7 mouse cellular contexts compared by ENCODE assay signal in genomic region chr13:67451172-67452020, GRCm38 (mm10). TPM values are rescaled to one million over a fixed set of nuclear protein-coding genes. Genes with fewer than 3 reads are reported as not detected.
DNase-seq lines count a peak whose midpoint lies in the region; ATAC-seq lines count a peak whose summit lies in the region.

TSS of gene Zfp874a (minus strand) at chr13:67451624.

- no peak within 1 kb of the TSS for H3K27ac ChIP-seq in embryonic facial prominence, embryonic 11.5 days (replicated peaks; ENCODE audit: low read depth, low read length)
- peak within 1 kb of the TSS; percentile 78 for H3K27ac ChIP-seq in limb, embryonic 10.5 days
- no peak within 1 kb of the TSS for H3K27ac ChIP-seq in midbrain, embryonic 13.5 days

- peak within 1 kb of the TSS; percentile 57 for H3K9ac ChIP-seq in embryonic facial prominence, embryonic 11.5 days (replicated peaks; ENCODE audit: low read length)
- peak within 1 kb of the TSS; percentile 65 for H3K9ac ChIP-seq in midbrain, embryonic 13.5 days (replicated peaks)

- no peaks in the 10 kb centered on the region for H3K36me3 ChIP-seq in embryonic facial prominence, embryonic 11.5 days (replicated peaks; ENCODE audit: control insufficient read depth, insufficient read depth, low read depth, low read length)
- H3K36me3 ChIP-seq in limb, embryonic 10.5 days, result peaks cover 15% of the 10 kb centered on the region
- H3K36me3 ChIP-seq in midbrain, embryonic 13.5 days, result peaks cover 8% of the 10 kb centered on the region; the same call in 1 of the 2 replicates

- no peaks in the 10 kb centered on the region for H3K27me3 ChIP-seq in embryonic facial prominence, embryonic 11.5 days (ENCODE audit: control insufficient read depth, insufficient read depth, low read length)
- H3K27me3 ChIP-seq in limb, embryonic 10.5 days (ENCODE audit: low read depth, poor library complexity, severe bottlenecking), result no peaks in the 10 kb centered on the region
- no peaks in the 10 kb centered on the region for H3K27me3 ChIP-seq in midbrain, embryonic 13.5 days

- H3K4me3 ChIP-seq in embryonic facial prominence, embryonic 11.5 days (ENCODE audit: low read depth, low read length), result peak within 1 kb of the TSS; percentile 50
- H3K4me3 ChIP-seq in limb, embryonic 10.5 days, result peak within 1 kb of the TSS; percentile 63
- peak within 1 kb of the TSS; percentile 51 for H3K4me3 ChIP-seq in midbrain, embryonic 13.5 days (replicated peaks)

- no peaks in the 10 kb centered on the region for H3K9me3 ChIP-seq in embryonic facial prominence, embryonic 11.5 days (replicated peaks; ENCODE audit: control insufficient read depth, low read length)
- H3K9me3 ChIP-seq in limb, embryonic 10.5 days (replicated peaks), result no peaks in the 10 kb centered on the region
- 0 out of 2 replicates have a peak, but pooled peaks cover 3% of the 10 kb centered on the region for H3K9me3 ChIP-seq in midbrain, embryonic 13.5 days

- DNase-seq in adrenal gland, postnatal 14 days, result peak; percentile 92
- peak; percentile 88 for DNase-seq in embryonic facial prominence, embryonic 11.5 days (ENCODE audit: low spot score)
- peak; percentile 95 for DNase-seq in kidney, adult 11 months
- DNase-seq in limb, embryonic 10.5 days (ENCODE audit: low spot score), result peak; percentile 76
- DNase-seq in spleen, adult 12 weeks (ENCODE audit: low spot score), result peak; percentile 76

- H3K4me1 ChIP-seq in embryonic facial prominence, embryonic 11.5 days (ENCODE audit: control insufficient read depth, insufficient read depth, low read length), result no peaks in the 10 kb centered on the region
- H3K4me1 ChIP-seq in limb, embryonic 10.5 days, result peaks cover 9% of the 10 kb centered on the region
- H3K4me1 ChIP-seq in midbrain, embryonic 13.5 days (replicated peaks), result peaks cover 8% of the 10 kb centered on the region

- ATAC-seq in embryonic facial prominence, embryonic 11.5 days (replicated peaks; ENCODE audit: insufficient number of reproducible peaks, low FRiP score, low TSS enrichment, low read depth), result peak; percentile 94
- peak; percentile 97 for ATAC-seq in granulocyte monocyte progenitor cell, adult 5-6 weeks (replicated peaks; ENCODE audit: poor library complexity, severe bottlenecking)
- peak; percentile 97 for ATAC-seq in midbrain, embryonic 13.5 days

- peak within 1 kb of the TSS; percentile 64 for H3K4me2 ChIP-seq in embryonic facial prominence, embryonic 11.5 days (ENCODE audit: low read depth, low read length)
- H3K4me2 ChIP-seq in midbrain, embryonic 13.5 days (replicated peaks), result peak within 1 kb of the TSS; percentile 69

- 3% methylated on average over 20 of the region's 20 CpGs for WGBS in embryonic facial prominence, embryonic 11.5 days
- 2% methylated on average over 20 of the region's 20 CpGs for WGBS in limb, embryonic 10.5 days
- WGBS in midbrain, embryonic 13.5 days, result 1% methylated on average over 20 of the region's 20 CpGs

RNA-seq across cellular contexts. Expression of gene Zfp874a, which starts in this region (rescaled TPM):
- 13.5 and 14.5 TPM in 2 replicates for total RNA-seq in adrenal gland, postnatal 14 days (2021)
- 11.3 and 12.2 TPM in 2 replicates for polyA plus RNA-seq in embryonic facial prominence, embryonic 11.5 days (2014; fragmentation: Nextera tagmentation; extraction: Ambion mirVana)
- 8.4 and 8.7 TPM in 2 replicates for total RNA-seq in granulocyte monocyte progenitor cell, adult 5-6 weeks (2014; fragmentation: Nextera tagmentation)
- 6.6 and 15.0 TPM in 2 replicates for total RNA-seq in granulocyte monocyte progenitor cell, adult 5-6 weeks (2017)
- 6.8 and 10.1 TPM in 2 replicates for polyA plus RNA-seq in limb, embryonic 10.5 days (2016; fragmentation: Nextera tagmentation; extraction: Ambion mirVana)
- 5.2 and 7.3 TPM in 2 replicates for polyA plus RNA-seq in midbrain, embryonic 13.5 days (2015; fragmentation: Nextera tagmentation; extraction: Ambion mirVana)
